Mouse (Mus musculus) heart, adult 11 months (tissue): ENCODE results near the gene Aff4.

ENCODE experiments used
- DNase-seq: peaks from one replicate; pipeline ENCODE4 v3.0.0; 2022

The Aff4 gene

GRCm38 (mm10) chr11:53463551-53464424 lies 113.2 kb downstream of the Aff4 start:
- no peak for DNase-seq

DNA sequence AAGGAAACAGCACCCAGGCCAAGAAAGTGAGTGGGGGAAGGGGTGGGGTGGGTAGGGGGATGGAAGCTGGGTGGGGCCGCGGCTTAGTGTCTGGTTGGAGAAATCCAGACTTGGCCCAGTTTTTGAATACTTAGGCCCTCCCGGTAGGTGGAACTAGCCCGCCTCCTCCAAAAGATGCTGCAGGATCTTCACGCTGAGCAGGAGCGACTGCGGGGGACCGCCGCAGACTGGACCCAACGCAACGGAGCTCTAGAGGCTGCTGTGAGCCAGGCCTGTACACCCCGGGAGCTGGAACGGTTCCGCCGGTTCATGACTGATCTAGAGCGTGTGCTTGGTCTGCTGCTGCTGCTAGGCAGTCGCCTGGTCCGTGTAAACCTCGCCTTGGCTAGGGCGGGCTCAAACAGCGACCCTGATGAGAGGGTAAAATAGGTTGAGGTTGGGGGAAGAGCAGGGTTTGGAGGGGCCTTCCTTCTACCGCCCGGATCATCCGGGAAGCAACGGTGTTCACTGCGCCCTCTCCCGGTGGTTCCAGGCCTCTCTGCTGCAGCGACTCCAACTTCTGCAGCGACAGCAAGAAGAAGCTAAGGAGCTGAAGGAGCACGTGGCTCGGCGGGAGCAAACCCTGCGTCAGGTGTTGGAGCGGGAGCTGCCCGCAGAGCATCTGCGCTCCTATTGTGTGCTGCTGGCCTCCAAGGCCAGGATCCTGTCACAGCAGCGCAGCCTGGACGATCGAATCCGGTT lies 115.8 kb downstream of the Aff4 start:
- peak; percentile 96 for DNase-seq

- DNase-seq, result no peak
Measured at GRCm38 (mm10) chr11:53469294-53469967, 118.8 kb downstream of the Aff4 start.

DNA sequence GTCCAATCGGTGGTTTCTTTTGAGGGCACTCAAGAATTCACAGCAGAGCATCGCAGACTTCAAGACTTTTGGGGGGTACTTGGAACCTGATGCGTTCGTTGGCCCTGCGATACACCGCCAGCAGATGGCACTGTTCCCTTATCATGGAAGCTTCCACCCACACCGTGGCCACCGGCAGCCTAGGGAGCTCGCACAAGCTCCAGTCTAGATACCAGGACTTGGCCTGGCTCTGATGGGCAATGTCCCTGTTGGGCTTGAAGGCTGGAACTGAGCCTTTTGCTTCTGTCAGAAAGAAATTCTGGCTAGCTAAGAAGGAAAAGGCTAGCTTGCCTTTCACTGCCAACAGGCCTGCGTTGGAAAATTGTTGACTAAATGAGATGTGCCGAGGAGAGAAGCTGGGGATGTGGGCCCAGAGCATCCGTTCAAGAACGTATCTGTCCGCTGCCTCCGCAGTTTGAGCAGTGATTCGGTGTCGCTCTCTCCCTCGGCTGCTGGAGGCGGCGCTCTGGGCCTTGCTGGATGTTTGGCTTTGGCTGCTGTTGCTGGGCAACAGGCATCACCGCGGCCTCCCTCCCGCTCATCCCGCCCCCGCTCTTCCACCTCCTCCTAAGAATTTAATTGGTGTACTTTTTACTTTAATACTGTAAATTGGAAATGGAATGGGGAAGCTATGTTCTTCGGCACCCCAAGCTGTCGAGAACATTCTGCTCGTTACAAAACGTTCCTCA lies 119.5 kb downstream of the Aff4 start, which contains the start of gene Gm9837:
TSS of gene Gm9837 (minus strand) at position 512 of the 728 bp plus-strand sequence.
- peak; percentile 98 for DNase-seq
